Mouse (Mus musculus) gastrocnemius, postnatal 36 days (tissue): Measurements from ENCODE around the gene Cops7a. TPM values are rescaled to one million over a fixed set of nuclear protein-coding genes. Genes with fewer than 3 reads are reported as not detected.

ENCODE experiments used
- DNase-seq, 2 experiments: peaks; one replicate each; pipeline ENCODE4 v3.0.0; 2022
- intact Hi-C: fragments of 180-260 bp; cut with DNase I; formaldehyde crosslinking; loops from one replicate; pipeline ENCODE4 v1.15.1; 2025
- long read RNA-seq, 2 experiments: library from polyadenylated mRNA; stranded (forward); transcript quantifications; one replicate each; pipeline ENCODE4 v2.0.0; 2021
- total RNA-seq, 2 experiments: library from RNA; stranded (reverse); gene quantifications; 2 replicates each; pipeline ENCODE4 v1.2.3; 2021

The Cops7a gene
- total RNA-seq, result 100 to 1,000 TPM in 1 of 2 experiments, 10 to 100 TPM in 1; 98.3 to 107 TPM
- long read RNA-seq, experiment 1, transcript Cops7a-201 (8 exons, 1,817 nt), result minor isoform, 7 of 166 reads
- long read RNA-seq, experiment 1, transcript Cops7a-202 (8 exons, 1,328 nt), result major isoform, 10 of 166 reads
- long read RNA-seq, experiment 1, partial matches to known transcripts, result 19 of 166 reads
- long read RNA-seq, experiment 1, other reads (novel, unspliced or antisense), result 127 of 166 reads
- long read RNA-seq, experiment 2, transcript Cops7a-202 (8 exons, 1,328 nt), result major isoform, 11 of 186 reads
- long read RNA-seq, experiment 2, partial matches to known transcripts, result 21 of 186 reads
- long read RNA-seq, experiment 2, other reads (novel, unspliced or antisense), result 150 of 186 reads

- DNase-seq, result peak; percentile 93 to 96
- intact Hi-C loops, result loop anchor here (2.0 kb wide), 1 partner anchor 62 kb away; no protein-coding TSS in a partner anchor
Measured at GRCm38 (mm10) chr6:124965088-124965719, at the start of gene Cops7a. Gene Cops7a, minus strand, starts transcription at chr6:124965538.

- intact Hi-C loops, result loop anchor here (1.0 to 5.0 kb wide), 2 partner anchors 30 to 107 kb away; partner anchors contain the start of gene Ing4
- peak; percentile 69 to 83 for DNase-seq
Measured at GRCm38 (mm10) chr6:125009181-125010073, 44.1 kb upstream of the Cops7a start.

GRCm38 (mm10) chr6:125009129-125009180, 43.6 kb upstream of the Cops7a start, which contains the start of gene Zfp384:
Gene Zfp384, plus strand, starts transcription at chr6:125009145.
- DNase-seq, result no peak
- intact Hi-C loops, result loop anchor here (1.0 to 5.0 kb wide), 2 partner anchors 30 to 107 kb away; partner anchors contain the start of gene Ing4

GRCm38 (mm10) chr6:125008586-125009128, 43.3 kb upstream of the Cops7a start:
- DNase-seq, result peak; percentile 93 to 96
- intact Hi-C loops, result loop anchor here (1.0 to 5.0 kb wide), 2 partner anchors 31 to 106 kb away; partner anchors contain the start of gene Ing4

- intact Hi-C loops, result loop anchor here (5.0 kb wide), 1 partner anchor 106 kb away; no protein-coding TSS in a partner anchor
Measured at GRCm38 (mm10) chr6:125008060-125008459, 42.7 kb upstream of the Cops7a start.

GRCm38 (mm10) chr6:125005086-125005485, 39.7 kb upstream of the Cops7a start:
- no peak for DNase-seq
- intact Hi-C loops, result loop anchor here (5.0 kb wide), 1 partner anchor 103 kb away; no protein-coding TSS in a partner anchor

More at GRCm38 (mm10) chr6:125008060-125008459, 42.7 kb upstream of the Cops7a start:
- no peak for DNase-seq

- no peak for DNase-seq
- intact Hi-C loops, result no loop called here
Measured at GRCm38 (mm10) chr6:125003706-125004105, 38.4 kb upstream of the Cops7a start.

GRCm38 (mm10) chr6:124999546-124999945, 34.2 kb upstream of the Cops7a start:
- DNase-seq, result no peak
- intact Hi-C loops, result no loop called here

- DNase-seq, result no peak
- intact Hi-C loops, result no loop called here
Measured at GRCm38 (mm10) chr6:124999091-124999490, 33.8 kb upstream of the Cops7a start.

GRCm38 (mm10) chr6:124998066-124998465, 32.7 kb upstream of the Cops7a start:
- DNase-seq, result no peak
- intact Hi-C loops, result no loop called here

- intact Hi-C loops, result no loop called here
- DNase-seq, result peak; percentile 60 to 66
Measured at GRCm38 (mm10) chr6:124996551-124997501, 31.5 kb upstream of the Cops7a start, which contains the start of gene Pianp. Gene Pianp, plus strand, starts transcription at chr6:124996694.

- DNase-seq, result no peak
- intact Hi-C loops, result no loop called here
Measured at GRCm38 (mm10) chr6:124995831-124996403, 30.6 kb upstream of the Cops7a start.

GRCm38 (mm10) chr6:124995246-124995645, 29.9 kb upstream of the Cops7a start:
- intact Hi-C loops, result no loop called here
- DNase-seq, result no peak

- intact Hi-C loops, result no loop called here
Measured at GRCm38 (mm10) chr6:124993876-124994275, 28.5 kb upstream of the Cops7a start.

GRCm38 (mm10) chr6:124993365-124993764, 28.0 kb upstream of the Cops7a start:
- intact Hi-C loops, result no loop called here
- DNase-seq, result no peak

More at GRCm38 (mm10) chr6:124993876-124994275, 28.5 kb upstream of the Cops7a start:
- DNase-seq, result no peak

GRCm38 (mm10) chr6:124992241-124992640, 26.9 kb upstream of the Cops7a start:
- no peak for DNase-seq

GRCm38 (mm10) chr6:124967766-124968165, 2.4 kb upstream of the Cops7a start:
- peak in 1 of 2 experiments; percentile 39 for DNase-seq
- intact Hi-C loops, result no loop called here

More at GRCm38 (mm10) chr6:124992241-124992640, 26.9 kb upstream of the Cops7a start:
- intact Hi-C loops, result no loop called here

GRCm38 (mm10) chr6:124966466-124967118, 1.3 kb upstream of the Cops7a start:
- intact Hi-C loops, result no loop called here
- no peak for DNase-seq
